Mouse (Mus musculus): Measurements from ENCODE around the gene Btn1a1. TPM values are rescaled to one million over a fixed set of nuclear protein-coding genes. Genes with fewer than 3 reads are reported as not detected.

Btn1a1 gene
- polyA plus RNA-seq, 1 experiment from 2014 or later = 0.08 TPM

Other genes with a start within 250 kb of the Btn1a1 start
- gene Vmn1r222, start 230.0 kb downstream of the Btn1a1 start, polyA plus RNA-seq (2015; fragmentation: Nextera tagmentation; extraction: Ambion mirVana) = not detected in 2 replicates
- not detected in 2 replicates for gene Vmn1r223, start 218.8 kb downstream of the Btn1a1 start, polyA plus RNA-seq (2015; fragmentation: Nextera tagmentation; extraction: Ambion mirVana)
- gene Zfp322a, start 96.7 kb downstream of the Btn1a1 start, polyA plus RNA-seq (2015; fragmentation: Nextera tagmentation; extraction: Ambion mirVana) = 58.3 and 60.9 TPM in 2 replicates
- gene Abt1, start 42.0 kb downstream of the Btn1a1 start, polyA plus RNA-seq (2015; fragmentation: Nextera tagmentation; extraction: Ambion mirVana) = 13.0 and 13.2 TPM in 2 replicates
- gene Btn2a2, start 23.0 kb upstream of the Btn1a1 start, polyA plus RNA-seq (2015; fragmentation: Nextera tagmentation; extraction: Ambion mirVana) = 0.11 TPM in 1 of 2 replicates, not detected in the other
- 4.9 and 6.0 TPM in 2 replicates for gene Hist1h4h, start 65.1 kb upstream of the Btn1a1 start, polyA plus RNA-seq (2015; fragmentation: Nextera tagmentation; extraction: Ambion mirVana)
- 2.8 and 6.7 TPM in 2 replicates for gene Hist1h2af, start 68.0 kb upstream of the Btn1a1 start, polyA plus RNA-seq (2015; fragmentation: Nextera tagmentation; extraction: Ambion mirVana)
- gene Hist1h3g, start 69.5 kb upstream of the Btn1a1 start, polyA plus RNA-seq (2015; fragmentation: Nextera tagmentation; extraction: Ambion mirVana) = 2.7 and 3.4 TPM in 2 replicates
- gene Hist1h2bh, start 77.5 kb upstream of the Btn1a1 start, polyA plus RNA-seq (2015; fragmentation: Nextera tagmentation; extraction: Ambion mirVana) = 0.37 and 0.59 TPM in 2 replicates
- 0.46 and 0.94 TPM in 2 replicates for gene Hist1h3f, start 78.2 kb upstream of the Btn1a1 start, polyA plus RNA-seq (2015; fragmentation: Nextera tagmentation; extraction: Ambion mirVana)
- 0.70 and 0.73 TPM in 2 replicates for gene Hist1h4f, start 85.7 kb upstream of the Btn1a1 start, polyA plus RNA-seq (2015; fragmentation: Nextera tagmentation; extraction: Ambion mirVana)
- 0.23 and 0.25 TPM in 2 replicates for gene Hist1h1d, start 87.4 kb upstream of the Btn1a1 start, polyA plus RNA-seq (2015; fragmentation: Nextera tagmentation; extraction: Ambion mirVana)
- 2.6 and 2.7 TPM in 2 replicates for gene Hist1h3e, start 96.5 kb upstream of the Btn1a1 start, polyA plus RNA-seq (2015; fragmentation: Nextera tagmentation; extraction: Ambion mirVana)
- 48.1 and 55.0 TPM in 2 replicates for gene Hist1h2ae, start 105.3 kb upstream of the Btn1a1 start, polyA plus RNA-seq (2015; fragmentation: Nextera tagmentation; extraction: Ambion mirVana)
- 4.7 and 5.6 TPM in 2 replicates for gene Hist1h2bg, start 105.5 kb upstream of the Btn1a1 start, polyA plus RNA-seq (2015; fragmentation: Nextera tagmentation; extraction: Ambion mirVana)
- 1.6 and 2.9 TPM in 2 replicates for gene Hist1h2bf, start 108.3 kb upstream of the Btn1a1 start, polyA plus RNA-seq (2015; fragmentation: Nextera tagmentation; extraction: Ambion mirVana)
- gene Hist1h2ad, start 108.5 kb upstream of the Btn1a1 start, polyA plus RNA-seq (2015; fragmentation: Nextera tagmentation; extraction: Ambion mirVana) = 1.5 and 2.0 TPM in 2 replicates
- 4.5 and 5.1 TPM in 2 replicates for gene Hist1h3d, start 109.9 kb upstream of the Btn1a1 start, polyA plus RNA-seq (2015; fragmentation: Nextera tagmentation; extraction: Ambion mirVana)
- gene Hist1h4d, start 115.7 kb upstream of the Btn1a1 start, polyA plus RNA-seq (2015; fragmentation: Nextera tagmentation; extraction: Ambion mirVana) = 76.0 and 88.6 TPM in 2 replicates
- gene Hist1h2be, start 155.2 kb upstream of the Btn1a1 start, polyA plus RNA-seq (2015; fragmentation: Nextera tagmentation; extraction: Ambion mirVana) = 1.9 and 2.5 TPM in 2 replicates
- 11.6 and 13.7 TPM in 2 replicates for gene Hist1h1e, start 156.7 kb upstream of the Btn1a1 start, polyA plus RNA-seq (2015; fragmentation: Nextera tagmentation; extraction: Ambion mirVana)
- 1.0 and 1.1 TPM in 2 replicates for gene Hist1h2ac, start 218.0 kb upstream of the Btn1a1 start, polyA plus RNA-seq (2015; fragmentation: Nextera tagmentation; extraction: Ambion mirVana)
- gene Hist1h2bc, start 218.3 kb upstream of the Btn1a1 start, polyA plus RNA-seq (2015; fragmentation: Nextera tagmentation; extraction: Ambion mirVana) = 33.7 and 35.6 TPM in 2 replicates
- gene Hist1h1t, start 229.9 kb upstream of the Btn1a1 start, polyA plus RNA-seq (2015; fragmentation: Nextera tagmentation; extraction: Ambion mirVana) = 0.20 TPM in 1 of 2 replicates, not detected in the other
- 3.7 and 4.4 TPM in 2 replicates for gene Hist1h4c, start 232.6 kb upstream of the Btn1a1 start, polyA plus RNA-seq (2015; fragmentation: Nextera tagmentation; extraction: Ambion mirVana)
- gene Hfe, start 245.0 kb upstream of the Btn1a1 start, polyA plus RNA-seq (2015; fragmentation: Nextera tagmentation; extraction: Ambion mirVana) = 2.0 and 3.4 TPM in 2 replicates